Mouse (Mus musculus) liver, postnatal 0 days (tissue): ENCODE measurements at regions not wholly inside any gene's neighbourhood (a gene's known extent, or its start where the extent isn't known, plus 50 kb on each side); places are given as distances from the start of the nearest gene placed in this dataset.
A peak's percentile ranks its signal among the peaks of the same experiment; 100 is the strongest.

Experiments used
- ATAC-seq: fragments of 200-750 bp; cut with Nextera tagmentation; 2 replicates; pipeline ENCODE4 v1.8.0; 2017; ENCODE audit warnings: mild to moderate bottlenecking, moderate library complexity
- DNase-seq: peaks from one replicate; pipeline ENCODE4 v3.0.0-alpha.2; 2016
- H3K27ac ChIP-seq: fragments of 300-500 bp; sonication (generic); 2 replicates; pipeline ENCODE4 v1.5.1; 2014; ENCODE audit warnings: antibody characterized with exemption, moderate library complexity, mild to moderate bottlenecking, low read depth
- H3K27me3 ChIP-seq: fragments of 300-500 bp; sonication (generic); 2 replicates; pipeline ENCODE4 v1.6.1; 2014; ENCODE audit warnings: low read length, control low read depth, mixed read lengths; ENCODE audit not compliant: insufficient read depth
- H3K36me3 ChIP-seq: fragments of 300-500 bp; sonication (generic); replicated peaks from 2 replicates; pipeline ENCODE4 v1.6.1; 2014; ENCODE audit warnings: mild to moderate bottlenecking, control low read depth, low read length, moderate library complexity, mixed read lengths; ENCODE audit not compliant: insufficient read depth
- H3K4me1 ChIP-seq: fragments of 300-500 bp; sonication (generic); 2 replicates; pipeline ENCODE4 v1.6.1; 2014; ENCODE audit warnings: antibody characterized with exemption, mild to moderate bottlenecking, control low read depth; ENCODE audit not compliant: insufficient read depth
- H3K4me2 ChIP-seq: fragments of 300-500 bp; sonication (generic); 2 replicates; pipeline ENCODE4 v1.6.1; 2014; ENCODE audit warnings: low read depth, mild to moderate bottlenecking, low read length, moderate library complexity, mixed read lengths
- H3K4me3 ChIP-seq: fragments of 300-500 bp; sonication (generic); 2 replicates; pipeline ENCODE4 v1.5.1; 2014; ENCODE audit warnings: low read depth, low read length
- H3K9ac ChIP-seq: fragments of 300-500 bp; sonication (generic); replicated peaks from 2 replicates; pipeline ENCODE4 v1.6.1; 2014; ENCODE audit warnings: mild to moderate bottlenecking, moderate library complexity
- H3K9me3 ChIP-seq: fragments of 300-500 bp; sonication (generic); 2 replicates; pipeline ENCODE4 v1.6.1; 2016; ENCODE audit warnings: mild to moderate bottlenecking, control low read depth, low read length, mixed read lengths
- CTCF ChIP-seq: sonication (generic); IDR thresholded peaks from 2 replicates; pipeline ENCODE4 v1.5.1; 2016; ENCODE audit warnings: antibody characterized with exemption, low read depth
- EP300 ChIP-seq: IDR thresholded peaks from 2 replicates; pipeline ENCODE4 v1.6.1; 2016; ENCODE audit warnings: antibody characterized with exemption, low read depth, mild to moderate bottlenecking
- WGBS: fragments of 180-500 bp; shearing (Covaris S2); extraction: QIAGEN DNeasy Blood & Tissue Kit; methylation state at CpG from one replicate; pipeline ENCODE4 v1.1.7; 2014; ENCODE audit not compliant: insufficient replicate concordance; 5-methylcytosine and 5-hydroxymethylcytosine counted together

DNA sequence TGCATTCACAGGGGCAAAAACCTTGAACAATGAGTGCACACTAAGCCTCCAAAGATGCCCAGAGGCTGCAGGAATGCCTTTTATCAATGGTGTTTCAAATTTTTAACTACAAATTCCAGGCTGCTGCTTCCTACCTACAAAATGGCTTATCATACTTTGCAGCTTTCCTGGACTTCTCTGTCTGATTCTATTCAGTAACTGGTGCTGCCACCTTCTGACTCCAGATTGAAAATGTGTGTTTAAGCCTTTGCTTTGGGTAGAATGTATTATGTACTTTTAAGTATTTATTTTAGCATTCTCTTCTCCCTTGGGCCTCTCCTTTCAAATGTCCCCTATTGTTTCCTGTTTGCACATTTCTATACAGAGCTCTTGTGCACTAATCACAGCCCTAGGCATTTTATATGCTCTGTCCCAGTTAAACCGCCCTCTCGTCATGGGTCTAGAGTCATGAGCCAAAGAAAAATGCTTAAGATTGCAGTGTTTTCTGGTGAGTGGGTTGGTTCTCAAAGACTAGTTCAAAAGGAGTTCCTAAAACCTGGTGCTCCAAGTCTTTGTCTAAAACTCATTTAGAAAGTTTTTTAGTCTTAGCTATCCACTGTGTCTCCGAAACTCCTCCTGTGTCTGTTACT is 472.3 kb upstream of the Dpp10 start:
- no peak overlapping the region for H3K4me3 ChIP-seq
- TF ChIP-seq EP300: no peak
- no peak for TF ChIP-seq CTCF
- ATAC-seq (no peak), DNase-seq (no peak)
- no peaks in the 10 kb centered on the region for H3K27me3 ChIP-seq
- H3K9me3 ChIP-seq: no peaks in the 10 kb centered on the region
- no peak overlapping the region for H3K4me2 ChIP-seq
- no peak overlapping the region for H3K27ac ChIP-seq
- WGBS: 83% methylated on average over 3 of the region's 3 CpGs
- no peaks in the 10 kb centered on the region for H3K36me3 ChIP-seq
- H3K4me1 ChIP-seq: no peaks in the 10 kb centered on the region
- H3K9ac ChIP-seq: no peak overlapping the region

- H3K4me1 ChIP-seq: no peaks in the 10 kb centered on the region
- no peak overlapping the region for H3K4me2 ChIP-seq
- no peaks in the 10 kb centered on the region for H3K27me3 ChIP-seq
- DNase-seq (no peak), ATAC-seq (no peak)
- WGBS: 84% methylated on average over 7 of the region's 7 CpGs
- H3K9me3 ChIP-seq: no peaks in the 10 kb centered on the region
- no peak overlapping the region for H3K4me3 ChIP-seq
- no peaks in the 10 kb centered on the region for H3K36me3 ChIP-seq
- no peak overlapping the region for H3K27ac ChIP-seq
- no peak overlapping the region for H3K9ac ChIP-seq
- TF ChIP-seq EP300: no peak
- no peak for TF ChIP-seq CTCF
Observed at GRCm38 (mm10) chr1:124510492-124510891, 465.1 kb upstream of the Dpp10 start.

DNA sequence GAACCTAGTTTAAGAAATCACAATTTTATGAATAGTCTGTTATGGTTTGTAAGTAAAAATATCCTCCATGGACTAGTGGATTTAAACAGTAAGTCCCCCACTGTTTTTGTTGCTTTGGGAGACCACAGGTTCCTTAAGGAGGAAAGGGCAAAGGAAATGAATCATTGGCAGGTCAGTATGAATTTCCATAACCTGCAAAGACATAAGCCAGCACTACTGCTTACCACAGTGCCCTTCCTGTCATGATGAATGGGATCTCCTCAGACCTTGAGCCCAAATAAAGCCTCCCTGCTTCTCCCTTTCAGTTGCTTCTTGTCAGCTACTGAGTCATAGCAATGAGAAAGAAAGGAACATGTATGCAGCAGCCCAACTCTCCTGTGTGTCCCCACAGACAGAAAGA is 443.1 kb upstream of the Dpp10 start:
- H3K9me3 ChIP-seq: no peaks in the 10 kb centered on the region

DNA sequence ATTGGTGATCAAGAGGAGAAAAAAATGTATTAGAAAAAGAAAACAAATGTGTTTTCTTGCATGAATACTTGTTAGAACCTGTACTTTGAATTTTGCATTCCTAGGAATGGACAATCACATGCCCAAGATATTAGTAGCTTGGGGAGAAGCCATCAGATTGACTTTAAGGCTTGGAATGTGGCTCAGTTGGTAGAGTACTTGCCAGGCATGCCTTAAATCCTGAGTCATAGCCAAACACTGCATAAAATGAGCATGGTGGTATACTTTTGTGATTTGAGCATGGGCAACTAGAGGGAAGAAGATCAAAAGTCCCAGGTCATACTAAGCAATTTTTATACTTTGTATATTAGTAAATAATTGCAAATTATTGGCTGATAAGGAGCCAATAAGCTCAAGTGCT is 442.6 kb upstream of the Dpp10 start:
- Histone ChIP-seq H3K4me1 (no peaks in the 10 kb centered on the region), H3K27me3 (no peaks in the 10 kb centered on the region), H3K27ac (no peak overlapping the region), H3K9ac (no peak overlapping the region), H3K4me2 (no peak overlapping the region), H3K4me3 (no peak overlapping the region), H3K9me3 (no peaks in the 10 kb centered on the region), H3K36me3 (no peaks in the 10 kb centered on the region)
- no peak for DNase-seq
- TF ChIP-seq CTCF (no peak), EP300 (no peak)
- ATAC-seq: no peak

More for the DNA sequence above, 443.1 kb upstream of the Dpp10 start:
- Histone ChIP-seq H3K9ac (no peak overlapping the region), H3K4me1 (no peaks in the 10 kb centered on the region), H3K4me3 (no peak overlapping the region), H3K4me2 (no peak overlapping the region), H3K27me3 (no peaks in the 10 kb centered on the region), H3K36me3 (no peaks in the 10 kb centered on the region), H3K27ac (no peak overlapping the region)
- TF ChIP-seq CTCF (no peak), EP300 (no peak)
- DNase-seq: no peak
- no peak for ATAC-seq

GRCm38 (mm10) chr1:124450128-124450527 is 404.8 kb upstream of the Dpp10 start:
- Histone ChIP-seq H3K36me3 (no peaks in the 10 kb centered on the region), H3K27ac (no peak overlapping the region), H3K4me1 (no peaks in the 10 kb centered on the region), H3K9me3 (no peaks in the 10 kb centered on the region), H3K27me3 (no peaks in the 10 kb centered on the region), H3K4me2 (no peak overlapping the region), H3K9ac (no peak overlapping the region), H3K4me3 (no peak overlapping the region)
- DNase-seq (no peak), ATAC-seq (no peak)
- TF ChIP-seq EP300: no peak
- peak; percentile 25 for TF ChIP-seq CTCF
- WGBS: 28% methylated on average over 1 of the region's 1 CpGs

DNA sequence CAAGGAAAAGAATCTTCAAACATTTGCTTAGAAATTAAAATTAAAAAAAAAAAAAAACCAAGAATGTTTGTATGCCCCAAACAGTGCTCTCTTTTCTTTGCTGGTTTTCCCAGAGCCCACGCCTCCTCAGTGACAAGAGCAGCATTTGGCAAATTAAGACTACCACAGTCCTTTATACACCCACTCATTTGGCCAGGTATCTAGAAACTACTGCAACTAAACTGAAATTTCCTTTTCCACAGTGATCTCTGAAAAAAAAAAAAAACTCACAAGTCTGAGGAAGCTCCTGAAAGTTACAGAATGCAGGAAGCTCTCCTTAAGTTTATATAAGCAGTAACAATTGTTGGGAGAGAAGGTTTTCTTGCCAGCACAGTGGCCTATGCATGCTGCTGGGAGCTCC is 394.2 kb upstream of the Dpp10 start:
- WGBS: 61% methylated on average over 1 of the region's 1 CpGs
- Histone ChIP-seq H3K4me1 (no peaks in the 10 kb centered on the region), H3K9me3 (no peaks in the 10 kb centered on the region), H3K36me3 (no peaks in the 10 kb centered on the region), H3K9ac (no peak overlapping the region), H3K4me3 (no peak overlapping the region), H3K27me3 (no peaks in the 10 kb centered on the region), H3K4me2 (no peak overlapping the region), H3K27ac (no peak overlapping the region)
- TF ChIP-seq CTCF (no peak), EP300 (no peak)
- DNase-seq (no peak), ATAC-seq (no peak)

DNA sequence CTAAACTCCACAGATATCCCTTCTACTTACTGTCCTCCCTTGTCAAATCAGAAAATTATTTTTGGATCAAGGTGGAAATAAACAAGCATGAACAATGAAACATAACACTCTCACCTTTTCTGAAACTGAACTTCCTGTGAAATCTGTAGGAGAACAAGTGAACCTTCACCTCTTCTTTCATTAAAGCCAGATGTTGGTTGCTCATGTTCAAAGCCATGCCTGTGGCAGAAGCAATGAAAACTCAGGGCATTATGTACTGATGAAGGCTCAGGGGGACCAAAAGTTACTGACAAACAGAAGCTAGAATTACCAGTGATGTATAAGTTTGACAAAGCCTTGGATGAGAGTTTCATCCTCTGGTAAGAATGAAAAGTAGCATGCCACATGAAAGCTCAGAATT is 390.5 kb upstream of the Dpp10 start:
- Histone ChIP-seq H3K9me3 (no peaks in the 10 kb centered on the region), H3K27ac (no peak overlapping the region), H3K27me3 (no peaks in the 10 kb centered on the region), H3K9ac (no peak overlapping the region), H3K4me3 (no peak overlapping the region), H3K4me1 (no peaks in the 10 kb centered on the region), H3K36me3 (no peaks in the 10 kb centered on the region), H3K4me2 (no peak overlapping the region)
- ATAC-seq (no peak), DNase-seq (no peak)
- TF ChIP-seq CTCF (no peak), EP300 (no peak)
